Mouse (Mus musculus) neural tube, embryonic 11.5 days (tissue): Measurements from ENCODE around the gene Cacng5. TPM values are rescaled to one million over a fixed set of nuclear protein-coding genes. Genes with fewer than 3 reads are reported as not detected.

Experiments
- polyA plus RNA-seq: library from polyadenylated mRNA; unstranded; fragments of >200 nt; fragmentation: Nextera tagmentation; extraction: Ambion mirVana; gene quantifications from 2 replicates; pipeline ENCODE4 v1.2.1, GENCODE M21; 2014

Gene Cacng5
- polyA plus RNA-seq, 1 experiment from 2014 or later = 3.8 TPM

Other genes with a start within 250 kb of the Cacng5 start
- 1.8 and 2.8 TPM in 2 replicates for gene Cacng1, start 198.5 kb downstream of the Cacng5 start, polyA plus RNA-seq
- 25.6 and 30.0 TPM in 2 replicates for gene Cacng4, start 120.5 kb downstream of the Cacng5 start, polyA plus RNA-seq